Mouse (Mus musculus): ENCODE data around the gene Rora.

GRCm38 (mm10) chr9:69111539-69111938, 458.0 kb downstream of the Rora start:
- TF ChIP-seq CTCF (IDR thresholded peaks at IDR 0.05; ENCODE audit: control insufficient read depth, insufficient read depth, insufficient read length) (no peak), USF1 (IDR thresholded peaks at IDR 0.05; ENCODE audit: low read depth) (no peak), MAX (IDR thresholded peaks at IDR 0.05) (no peak), MYOG (IDR thresholded peaks at IDR 0.05; ENCODE audit: control insufficient read depth, extremely low read depth, insufficient read length) (no peak)
